Mouse (Mus musculus) hindbrain, embryonic 15.5 days (tissue): ENCODE measurements around the gene Impg1. TPM values are rescaled to one million over a fixed set of nuclear protein-coding genes. Genes with fewer than 3 reads are reported as not detected.

Experiments
- ATAC-seq: fragments of 200-750 bp; cut with Nextera tagmentation; 2 replicates; pipeline ENCODE4 v1.8.0; 2017; ENCODE audit warnings: low read depth, moderate number of reproducible peaks, moderate TSS enrichment; ENCODE audit not compliant: low FRiP score
- H3K27ac ChIP-seq: fragments of 300-500 bp; sonication (generic); replicated peaks from 2 replicates; pipeline ENCODE4 v1.5.1; 2015; ENCODE audit warnings: mild to moderate bottlenecking, inconsistent platforms
- H3K27me3 ChIP-seq: fragments of 300-500 bp; sonication (generic); 2 replicates; pipeline ENCODE4 v1.6.1; 2015; ENCODE audit warnings: control low read depth, inconsistent platforms
- H3K36me3 ChIP-seq: fragments of 300-500 bp; sonication (generic); 2 replicates; pipeline ENCODE4 v1.6.1; 2015; ENCODE audit warnings: control low read depth, inconsistent platforms
- H3K4me1 ChIP-seq: fragments of 300-500 bp; sonication (generic); replicated peaks from 2 replicates; pipeline ENCODE4 v1.6.1; 2015; ENCODE audit warnings: control low read depth, inconsistent platforms
- H3K4me2 ChIP-seq: fragments of 300-500 bp; sonication (generic); 2 replicates; pipeline ENCODE4 v1.6.1; 2015; ENCODE audit warnings: moderate library complexity, mild to moderate bottlenecking, inconsistent platforms
- H3K4me3 ChIP-seq: fragments of 300-500 bp; sonication (generic); 2 replicates; pipeline ENCODE4 v1.5.1; 2015; ENCODE audit warnings: mild to moderate bottlenecking, inconsistent platforms
- H3K9ac ChIP-seq: fragments of 300-500 bp; sonication (generic); 2 replicates; pipeline ENCODE4 v1.6.1; 2015; ENCODE audit warnings: inconsistent platforms
- H3K9me3 ChIP-seq: fragments of 300-500 bp; sonication (generic); 2 replicates; pipeline ENCODE4 v1.6.1; 2016; ENCODE audit warnings: control low read depth, inconsistent platforms
- WGBS: fragments of 180-500 bp; shearing (Covaris S2); methylation state at CpG from one replicate; pipeline ENCODE4 v1.1.7; 2015; 5-methylcytosine and 5-hydroxymethylcytosine counted together
- polyA plus RNA-seq: library from polyadenylated mRNA; unstranded; fragments of >200 nt; fragmentation: Nextera tagmentation; extraction: Ambion mirVana; gene quantifications from 2 replicates; pipeline ENCODE4 v1.2.1, GENCODE M21; 2015

Gene Impg1
- polyA plus RNA-seq, 1 experiment from 2014 or later, result not detected

DNA sequence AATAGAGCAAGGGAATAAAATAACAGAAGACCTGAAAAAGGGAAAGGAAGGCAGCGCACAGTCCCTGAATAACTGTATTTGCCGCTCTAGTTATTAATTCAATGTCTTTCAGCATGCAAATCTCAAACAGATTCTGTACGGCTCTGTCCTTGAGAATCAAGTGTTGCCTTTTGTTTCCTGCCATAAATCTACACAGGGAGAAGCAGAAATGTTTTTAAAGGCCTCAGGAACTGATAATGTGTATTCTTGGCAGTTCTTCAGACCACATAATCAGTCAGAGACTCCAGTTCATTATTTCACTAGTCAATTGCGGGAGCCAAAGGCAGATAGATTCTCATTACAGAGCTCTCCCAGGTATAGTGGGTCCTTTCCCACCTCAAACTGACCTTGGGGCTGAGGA, 82.6 kb downstream of the Impg1 start:
- Histone ChIP-seq H3K36me3 (no peaks in the 10 kb centered on the region), H3K27ac (no peak overlapping the region), H3K9ac (no peak overlapping the region), H3K4me2 (no peak overlapping the region), H3K4me1 (no peaks in the 10 kb centered on the region), H3K4me3 (no peak overlapping the region), H3K9me3 (no peaks in the 10 kb centered on the region), H3K27me3 (no peaks in the 10 kb centered on the region)
- ATAC-seq, result no peak
- 75% methylated on average over 4 of the region's 4 CpGs for WGBS

DNA sequence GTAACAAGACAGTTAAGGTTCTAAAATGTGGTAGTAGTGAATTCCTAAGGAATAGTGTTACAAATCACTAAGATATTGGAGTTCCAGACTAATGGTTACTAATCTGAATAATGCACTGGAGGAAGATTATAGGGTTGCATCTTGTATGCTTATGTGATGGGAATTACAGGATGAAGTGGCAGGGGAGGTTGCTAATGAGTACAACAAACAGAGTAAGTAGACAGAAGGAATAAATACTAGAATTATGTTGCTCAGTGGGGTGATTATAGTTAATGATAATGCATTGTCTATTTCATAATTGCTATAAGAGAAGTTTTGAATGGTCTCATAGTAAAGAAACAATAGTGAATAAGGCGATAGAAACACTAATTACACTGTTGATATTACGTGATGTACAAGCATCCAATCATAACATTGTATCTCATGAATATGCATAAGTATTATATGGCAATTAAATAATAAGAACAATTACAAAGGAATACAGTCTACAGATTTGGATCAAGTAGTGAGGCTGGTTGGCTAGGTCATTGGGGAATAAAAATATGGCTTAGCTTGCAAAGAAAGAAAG, 85.1 kb downstream of the Impg1 start:
- ATAC-seq, result no peak
- H3K9me3 ChIP-seq, result no peaks in the 10 kb centered on the region
- H3K27me3 ChIP-seq, result no peaks in the 10 kb centered on the region
- no peak overlapping the region for H3K27ac ChIP-seq
- no peak overlapping the region for H3K4me3 ChIP-seq
- H3K36me3 ChIP-seq, result no peaks in the 10 kb centered on the region
- no peak overlapping the region for H3K9ac ChIP-seq
- H3K4me2 ChIP-seq, result no peak overlapping the region
- H3K4me1 ChIP-seq, result no peaks in the 10 kb centered on the region
- WGBS, result 75% methylated on average over 2 of the region's 2 CpGs

GRCm38 (mm10) chr9:80374100-80374499, 91.2 kb downstream of the Impg1 start:
- WGBS, result 59% methylated on average over 1 of the region's 1 CpGs
- Histone ChIP-seq H3K4me3 (no peak overlapping the region), H3K27me3 (no peaks in the 10 kb centered on the region), H3K4me1 (no peaks in the 10 kb centered on the region), H3K9ac (no peak overlapping the region), H3K27ac (no peak overlapping the region), H3K9me3 (no peaks in the 10 kb centered on the region), H3K36me3 (no peaks in the 10 kb centered on the region), H3K4me2 (no peak overlapping the region)
- peak; percentile 78 for ATAC-seq

DNA sequence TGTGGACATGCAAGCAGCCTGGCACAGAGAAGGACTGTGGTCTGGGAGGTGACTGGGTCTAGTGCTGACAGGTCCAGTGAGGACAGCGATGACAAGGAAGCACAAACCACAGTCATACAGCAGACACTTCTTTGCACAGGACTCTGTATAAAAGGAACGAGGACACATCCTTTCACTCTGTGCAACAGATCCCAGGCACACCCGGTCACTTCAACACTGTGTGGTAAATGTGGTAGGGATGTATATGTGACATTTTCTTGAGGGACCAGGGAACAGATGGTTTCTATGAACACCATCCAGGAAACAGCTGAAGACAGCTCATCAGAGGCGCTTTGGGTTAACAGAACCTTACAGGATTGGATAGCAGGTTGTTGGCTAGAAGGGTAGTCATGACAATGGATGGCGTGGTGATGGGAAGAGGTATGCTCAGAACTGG, 92.0 kb downstream of the Impg1 start:
- Histone ChIP-seq H3K4me3 (no peak overlapping the region), H3K27me3 (no peaks in the 10 kb centered on the region), H3K4me1 (no peaks in the 10 kb centered on the region), H3K9me3 (no peaks in the 10 kb centered on the region), H3K27ac (no peak overlapping the region), H3K4me2 (no peak overlapping the region), H3K36me3 (no peaks in the 10 kb centered on the region), H3K9ac (no peak overlapping the region)
- 88% methylated on average over 5 of the region's 5 CpGs for WGBS
- peak; percentile 51; the same call in 1 of the 2 replicates for ATAC-seq

- Histone ChIP-seq H3K4me2 (no peak overlapping the region), H3K36me3 (no peaks in the 10 kb centered on the region), H3K9ac (no peak overlapping the region), H3K27ac (no peak overlapping the region), H3K9me3 (no peaks in the 10 kb centered on the region), H3K27me3 (no peaks in the 10 kb centered on the region), H3K4me1 (no peaks in the 10 kb centered on the region), H3K4me3 (no peak overlapping the region)
- 81% methylated on average over 2 of the region's 2 CpGs for WGBS
- no peak for ATAC-seq
Measured at GRCm38 (mm10) chr9:80368636-80369035, 96.6 kb downstream of the Impg1 start.

- no peaks in the 10 kb centered on the region for H3K27me3 ChIP-seq
- no peaks in the 10 kb centered on the region for H3K4me1 ChIP-seq
- 94% methylated on average over 2 of the region's 2 CpGs for WGBS
- no peak overlapping the region for H3K27ac ChIP-seq
- no peak overlapping the region for H3K4me2 ChIP-seq
- no peak overlapping the region for H3K9ac ChIP-seq
- no peaks in the 10 kb centered on the region for H3K9me3 ChIP-seq
- no peak for ATAC-seq
- H3K36me3 ChIP-seq, result no peaks in the 10 kb centered on the region
- H3K4me3 ChIP-seq, result no peak overlapping the region
Measured at GRCm38 (mm10) chr9:80367520-80368204, 97.6 kb downstream of the Impg1 start.

- H3K4me2 ChIP-seq, result no peak overlapping the region
- no peaks in the 10 kb centered on the region for H3K27me3 ChIP-seq
- no peaks in the 10 kb centered on the region for H3K9me3 ChIP-seq
- ATAC-seq, result no peak
- no peaks in the 10 kb centered on the region for H3K4me1 ChIP-seq
- no peaks in the 10 kb centered on the region for H3K36me3 ChIP-seq
- H3K9ac ChIP-seq, result no peak overlapping the region
- H3K4me3 ChIP-seq, result no peak overlapping the region
- no peak overlapping the region for H3K27ac ChIP-seq
Measured at GRCm38 (mm10) chr9:80360063-80360462, 105.2 kb downstream of the Impg1 start.

DNA sequence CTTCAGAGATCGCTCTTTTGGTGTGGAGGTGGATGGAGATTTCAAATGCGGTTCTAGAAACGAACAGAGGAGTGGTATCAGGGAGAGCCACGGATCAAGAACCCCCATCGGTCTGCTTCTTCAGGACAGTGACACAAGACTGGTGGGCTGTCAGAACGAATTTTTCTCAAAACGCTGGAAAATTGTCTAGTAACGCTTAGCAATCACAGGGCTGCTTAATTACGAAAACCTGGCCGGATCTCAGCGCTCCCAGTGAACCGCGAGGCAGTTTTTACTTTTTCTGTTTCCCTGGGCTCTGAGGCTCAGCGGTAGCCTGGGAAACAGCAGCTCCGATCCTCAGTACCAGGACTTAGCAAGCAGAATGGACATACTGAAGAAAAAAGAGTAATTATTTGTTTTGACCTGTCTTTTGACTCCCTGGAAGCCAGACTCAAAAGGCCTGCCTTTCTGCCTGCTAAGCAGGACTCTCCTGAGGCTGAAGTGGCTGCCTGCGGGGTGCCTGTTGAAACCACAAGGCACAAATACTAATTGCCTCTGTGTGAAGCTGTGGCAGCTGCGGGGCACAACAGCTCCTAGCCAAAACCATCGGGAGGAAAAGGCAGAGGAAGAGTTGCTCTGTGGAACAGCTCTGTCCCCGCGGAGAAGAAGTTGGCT, 113.5 kb downstream of the Impg1 start:
- Histone ChIP-seq H3K9me3 (no peaks in the 10 kb centered on the region), H3K27ac (0 out of 2 replicates have a peak overlapping the region, but pooled peaks have one; percentile 8), H3K4me2 (peak overlapping the region; percentile 40), H3K4me3 (peak overlapping the region; percentile 14; the same call in 1 of the 2 replicates), H3K4me1 (peaks cover 7% of the 10 kb centered on the region; the same call in 1 of the 2 replicates), H3K9ac (no peak overlapping the region), H3K27me3 (0 out of 2 replicates have a peak, but pooled peaks cover 2% of the 10 kb centered on the region), H3K36me3 (no peaks in the 10 kb centered on the region)
- 16% methylated on average over 20 of the region's 20 CpGs for WGBS
- peak; percentile 88 for ATAC-seq

DNA sequence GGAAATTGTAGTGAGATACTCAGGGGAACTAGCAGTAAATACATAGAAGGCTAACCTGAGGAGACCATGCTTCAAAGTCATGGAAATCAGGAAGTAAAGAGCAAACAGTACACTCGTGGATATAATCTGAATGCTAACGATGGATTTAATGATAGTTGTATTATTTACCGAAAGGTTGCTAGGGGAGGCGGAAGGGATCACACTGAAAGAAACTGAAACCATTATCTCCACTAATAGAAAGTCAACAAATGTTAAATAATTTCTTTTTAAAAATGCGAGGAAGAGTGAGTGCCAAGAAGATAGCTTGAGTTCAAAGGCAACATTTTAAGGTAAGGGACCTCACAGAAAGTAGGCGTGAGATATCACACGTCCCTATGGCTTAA, 114.0 kb downstream of the Impg1 start:
- Histone ChIP-seq H3K27me3 (0 out of 2 replicates have a peak, but pooled peaks cover 2% of the 10 kb centered on the region), H3K4me2 (peak overlapping the region; percentile 40), H3K36me3 (no peaks in the 10 kb centered on the region), H3K9me3 (no peaks in the 10 kb centered on the region), H3K4me1 (peaks cover 7% of the 10 kb centered on the region; the same call in 1 of the 2 replicates), H3K9ac (no peak overlapping the region), H3K27ac (0 out of 2 replicates have a peak overlapping the region, but pooled peaks have one; percentile 8), H3K4me3 (peak overlapping the region; percentile 14; the same call in 1 of the 2 replicates)
- ATAC-seq, result no peak
- WGBS, result 58% methylated on average over 7 of the region's 7 CpGs

DNA sequence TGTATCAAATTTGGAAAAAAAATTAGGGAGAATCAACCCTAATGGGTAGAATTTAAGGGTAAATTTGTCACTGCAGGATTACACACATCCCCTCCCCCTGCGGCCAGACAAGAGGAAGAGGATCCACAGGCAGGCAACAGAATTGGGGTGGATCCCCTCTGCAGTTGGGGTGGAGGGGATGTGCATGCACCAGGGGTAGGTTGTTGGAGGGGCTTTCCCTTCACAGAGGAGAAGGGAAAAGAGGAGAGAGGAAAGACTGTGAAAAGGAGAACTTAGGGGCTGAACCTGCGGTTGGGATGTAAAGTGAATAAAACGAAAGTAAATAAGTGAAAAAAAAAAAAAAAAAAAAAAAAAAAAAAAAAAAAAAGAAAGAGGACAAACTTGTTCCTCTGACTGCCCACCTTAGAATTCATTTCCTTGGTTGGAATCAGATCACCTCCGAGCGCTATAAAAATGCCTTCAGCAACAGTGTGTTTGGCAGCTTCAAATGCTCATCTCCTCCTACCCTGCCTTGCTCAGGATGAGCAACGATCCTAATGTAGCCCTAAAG, 120.8 kb downstream of the Impg1 start:
- WGBS, result 93% methylated on average over 6 of the region's 6 CpGs
- ATAC-seq, result no peak

GRCm38 (mm10) chr9:80342520-80342919, 122.8 kb downstream of the Impg1 start:
- H3K27ac ChIP-seq, result no peak overlapping the region
- H3K36me3 ChIP-seq, result no peaks in the 10 kb centered on the region
- WGBS, result 88% methylated on average over 6 of the region's 6 CpGs
- no peaks in the 10 kb centered on the region for H3K27me3 ChIP-seq
- no peak overlapping the region for H3K4me3 ChIP-seq
- no peaks in the 10 kb centered on the region for H3K9me3 ChIP-seq
- H3K9ac ChIP-seq, result no peak overlapping the region
- ATAC-seq, result no peak
- no peak overlapping the region for H3K4me2 ChIP-seq
- H3K4me1 ChIP-seq, result no peaks in the 10 kb centered on the region

More for the DNA sequence above, 120.8 kb downstream of the Impg1 start:
- H3K36me3 ChIP-seq, result no peaks in the 10 kb centered on the region
- H3K4me1 ChIP-seq, result no peaks in the 10 kb centered on the region
- H3K27ac ChIP-seq, result no peak overlapping the region
- no peak overlapping the region for H3K4me2 ChIP-seq
- no peak overlapping the region for H3K9ac ChIP-seq
- H3K27me3 ChIP-seq, result no peaks in the 10 kb centered on the region
- H3K9me3 ChIP-seq, result no peaks in the 10 kb centered on the region
- no peak overlapping the region for H3K4me3 ChIP-seq

- H3K4me1 ChIP-seq, result no peaks in the 10 kb centered on the region
- no peak overlapping the region for H3K4me3 ChIP-seq
- no peak overlapping the region for H3K9ac ChIP-seq
- H3K4me2 ChIP-seq, result no peak overlapping the region
- no peaks in the 10 kb centered on the region for H3K27me3 ChIP-seq
- no peak overlapping the region for H3K27ac ChIP-seq
- WGBS, result 97% methylated on average over 16 of the region's 16 CpGs
- no peaks in the 10 kb centered on the region for H3K36me3 ChIP-seq
- no peak for ATAC-seq
- no peaks in the 10 kb centered on the region for H3K9me3 ChIP-seq
Measured at GRCm38 (mm10) chr9:80341756-80342155, 123.5 kb downstream of the Impg1 start.
